16 mouse cellular contexts compared by ENCODE assay signal in the genomic region with DNA sequence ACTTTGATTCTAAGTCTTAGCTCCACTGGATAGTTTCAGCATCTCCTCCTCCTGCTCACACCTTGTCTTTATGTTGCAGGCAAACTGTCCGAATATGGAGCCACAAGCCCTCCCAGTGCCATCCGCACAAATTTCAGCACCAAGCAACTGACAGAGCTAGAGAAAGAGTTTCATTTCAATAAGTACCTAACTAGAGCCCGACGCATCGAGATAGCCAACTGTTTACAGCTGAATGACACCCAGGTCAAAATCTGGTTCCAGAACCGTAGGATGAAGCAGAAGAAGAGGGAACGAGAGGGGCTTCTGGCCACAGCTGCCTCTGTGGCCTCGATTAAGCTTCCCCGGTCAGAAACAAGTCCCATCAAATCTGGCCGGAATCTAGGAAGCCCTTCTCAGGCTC. TPM values are rescaled to one million over a fixed set of nuclear protein-coding genes. Genes with fewer than 3 reads are reported as not detected.
DNase-seq lines count a peak whose midpoint lies in the region; ATAC-seq lines count a peak whose summit lies in the region.
"Had no signal": no experiment of that assay in that cellular context is flagged by ENCODE, and none has a peak within 500 bp of the region (broad histone marks: within the 10 kb centered on the region; RNA-seq: fewer than 3 reads in every experiment).

No protein-coding gene starts in this region.

- no peak overlapping the region for H3K9ac ChIP-seq in hindbrain, embryonic 13.5 days
- no peak overlapping the region for H3K9ac ChIP-seq in hindbrain, embryonic 16.5 days (ENCODE audit: low read depth, low read length)
- no peak overlapping the region for H3K9ac ChIP-seq in neural tube, embryonic 11.5 days (ENCODE audit: low read length)
- H3K9ac ChIP-seq in neural tube, embryonic 15.5 days (replicated peaks), result no peak overlapping the region
- H3K9ac ChIP-seq: liver, embryonic 15.5 days had no signal

- peaks cover 76% of the 10 kb centered on the region for H3K27me3 ChIP-seq in hindbrain, embryonic 13.5 days
- H3K27me3 ChIP-seq in hindbrain, embryonic 16.5 days (replicated peaks; ENCODE audit: control insufficient read depth, insufficient read depth, low read length), result peaks cover 49% of the 10 kb centered on the region
- peaks cover 5% of the 10 kb centered on the region for H3K27me3 ChIP-seq in neural tube, embryonic 11.5 days (ENCODE audit: control insufficient read depth, insufficient read depth, low read length)
- peaks cover 31% of the 10 kb centered on the region for H3K27me3 ChIP-seq in neural tube, embryonic 15.5 days (replicated peaks)

- no peak overlapping the region for H3K27ac ChIP-seq in hindbrain, embryonic 13.5 days
- no peak overlapping the region for H3K27ac ChIP-seq in hindbrain, embryonic 16.5 days (ENCODE audit: low read depth, low read length)
- no peak overlapping the region for H3K27ac ChIP-seq in neural tube, embryonic 11.5 days (ENCODE audit: low read depth, low read length)
- no peak overlapping the region for H3K27ac ChIP-seq in neural tube, embryonic 15.5 days (replicated peaks)
- H3K27ac ChIP-seq: liver, embryonic 15.5 days had no signal

- peaks cover 17% of the 10 kb centered on the region for H3K4me1 ChIP-seq in hindbrain, embryonic 13.5 days (replicated peaks)
- H3K4me1 ChIP-seq in hindbrain, embryonic 16.5 days (ENCODE audit: control insufficient read depth, insufficient read depth, low read depth, low read length), result peaks cover 14% of the 10 kb centered on the region
- H3K4me1 ChIP-seq in neural tube, embryonic 11.5 days (ENCODE audit: control insufficient read depth, insufficient read depth, low read length), result peaks cover 10% of the 10 kb centered on the region
- H3K4me1 ChIP-seq in neural tube, embryonic 15.5 days, result peaks cover 25% of the 10 kb centered on the region

- peak overlapping the region; percentile 56 for H3K4me3 ChIP-seq in hindbrain, embryonic 13.5 days
- H3K4me3 ChIP-seq in hindbrain, embryonic 16.5 days (ENCODE audit: low read length), result no peak overlapping the region
- H3K4me3 ChIP-seq in neural tube, embryonic 11.5 days (ENCODE audit: low read depth, low read length), result peak overlapping the region; percentile 49
- H3K4me3 ChIP-seq in neural tube, embryonic 15.5 days (replicated peaks), result peak overlapping the region; percentile 62
- H3K4me3 ChIP-seq: liver, embryonic 15.5 days; myocyte had no signal

- no peak for ATAC-seq in hindbrain, embryonic 13.5 days (ENCODE audit: low FRiP score)
- no peak for ATAC-seq in hindbrain, embryonic 16.5 days
- no peak for ATAC-seq in neural tube, embryonic 11.5 days (ENCODE audit: insufficient read depth, low FRiP score, low TSS enrichment)
- no peak for ATAC-seq in neural tube, embryonic 15.5 days (ENCODE audit: low FRiP score)
- ATAC-seq: forebrain, embryonic 16.5 days had no signal

- H3K36me3 ChIP-seq in hindbrain, embryonic 13.5 days, result no peaks in the 10 kb centered on the region
- H3K36me3 ChIP-seq in hindbrain, embryonic 16.5 days (ENCODE audit: control insufficient read depth, insufficient read depth, low read length), result no peaks in the 10 kb centered on the region
- H3K36me3 ChIP-seq in neural tube, embryonic 11.5 days (ENCODE audit: control insufficient read depth, insufficient read depth, low read length), result no peaks in the 10 kb centered on the region
- H3K36me3 ChIP-seq in neural tube, embryonic 15.5 days, result no peaks in the 10 kb centered on the region
- H3K36me3 ChIP-seq: liver, embryonic 15.5 days had no signal

- peak overlapping the region; percentile 93; the same call in 1 of the 2 replicates for H3K4me2 ChIP-seq in hindbrain, embryonic 13.5 days
- H3K4me2 ChIP-seq in hindbrain, embryonic 16.5 days (ENCODE audit: low read length), result no peak overlapping the region; the same call in 1 of the 2 replicates
- peak overlapping the region; percentile 85; the same call in 1 of the 2 replicates for H3K4me2 ChIP-seq in neural tube, embryonic 11.5 days (ENCODE audit: low read depth)
- H3K4me2 ChIP-seq in neural tube, embryonic 15.5 days, result peak overlapping the region; percentile 94

- H3K9me3 ChIP-seq in hindbrain, embryonic 13.5 days, result no peaks in the 10 kb centered on the region
- no peaks in the 10 kb centered on the region for H3K9me3 ChIP-seq in hindbrain, embryonic 16.5 days (ENCODE audit: control insufficient read depth, low read length)
- no peaks in the 10 kb centered on the region for H3K9me3 ChIP-seq in neural tube, embryonic 11.5 days (ENCODE audit: control insufficient read depth, low read length)
- no peaks in the 10 kb centered on the region for H3K9me3 ChIP-seq in neural tube, embryonic 15.5 days (replicated peaks)
- H3K9me3 ChIP-seq: liver, embryonic 15.5 days had no signal

- peak; percentile 29 for DNase-seq in embryo, embryonic 9.5 days (ENCODE audit: extremely low spot score)
- DNase-seq in embryo, embryonic 11 days, result no peak
- no peak for DNase-seq in neural tube, embryonic 11.5 days (ENCODE audit: low spot score)
- no peak for DNase-seq in neural tube, embryonic 10.5 days (ENCODE audit: extremely low spot score, low spot score)
- DNase-seq in adipocyte (ENCODE audit: low spot score), result no peak
- DNase-seq: cerebellum, adult 18-20 months; kidney, postnatal 36 days; left cerebral cortex, postnatal 4 days; lung, postnatal 10 days; right cerebral cortex, postnatal 25 days had no signal

- WGBS in hindbrain, embryonic 13.5 days, result 60% methylated on average over 10 of the region's 10 CpGs
- WGBS in hindbrain, embryonic 16.5 days, result 60% methylated on average over 10 of the region's 10 CpGs
- 47% methylated on average over 10 of the region's 10 CpGs for WGBS in neural tube, embryonic 11.5 days
- WGBS in neural tube, embryonic 15.5 days, result 54% methylated on average over 10 of the region's 10 CpGs

RNA-seq across cellular contexts. Expression of a gene that starts 1.2 kb away (rescaled TPM):
- 1.6 and 2.5 TPM in 2 replicates for polyA plus RNA-seq in hindbrain, embryonic 13.5 days (2015; fragmentation: Nextera tagmentation; extraction: Ambion mirVana)
- 1.1 and 1.3 TPM in 2 replicates for polyA plus RNA-seq in hindbrain, embryonic 16.5 days (2015; fragmentation: Nextera tagmentation; extraction: Ambion mirVana)
- polyA plus RNA-seq in neural tube, embryonic 11.5 days (2014; fragmentation: Nextera tagmentation; extraction: Ambion mirVana), result 9.0 and 9.8 TPM in 2 replicates
- 1.7 and 2.1 TPM in 2 replicates for polyA plus RNA-seq in neural tube, embryonic 15.5 days (2015; fragmentation: Nextera tagmentation; extraction: Ambion mirVana)
- polyA plus RNA-seq: forebrain, embryonic 16.5 days; myocyte had no signal

RNA-seq across cellular contexts. Expression of a gene that starts 37.4 kb away (rescaled TPM):
- 1.3 and 1.5 TPM in 2 replicates for polyA plus RNA-seq in hindbrain, embryonic 13.5 days (2015; fragmentation: Nextera tagmentation; extraction: Ambion mirVana)
- polyA plus RNA-seq in hindbrain, embryonic 16.5 days (2015; fragmentation: Nextera tagmentation; extraction: Ambion mirVana), result 0.45 and 0.72 TPM in 2 replicates
- polyA plus RNA-seq in neural tube, embryonic 11.5 days (2014; fragmentation: Nextera tagmentation; extraction: Ambion mirVana), result 3.9 and 5.5 TPM in 2 replicates
- 0.96 and 2.0 TPM in 2 replicates for polyA plus RNA-seq in neural tube, embryonic 15.5 days (2015; fragmentation: Nextera tagmentation; extraction: Ambion mirVana)
- polyA plus RNA-seq: forebrain, embryonic 16.5 days; liver, embryonic 15.5 days; myocyte had no signal

RNA-seq across cellular contexts. Expression of a gene that starts 52.2 kb away (rescaled TPM):
- polyA plus RNA-seq in hindbrain, embryonic 13.5 days (2015; fragmentation: Nextera tagmentation; extraction: Ambion mirVana), result 4.1 and 4.2 TPM in 2 replicates
- polyA plus RNA-seq in hindbrain, embryonic 16.5 days (2015; fragmentation: Nextera tagmentation; extraction: Ambion mirVana), result 2.2 and 2.3 TPM in 2 replicates
- 9.2 and 11.2 TPM in 2 replicates for polyA plus RNA-seq in neural tube, embryonic 11.5 days (2014; fragmentation: Nextera tagmentation; extraction: Ambion mirVana)
- polyA plus RNA-seq in neural tube, embryonic 15.5 days (2015; fragmentation: Nextera tagmentation; extraction: Ambion mirVana), result 4.3 and 4.5 TPM in 2 replicates
- polyA plus RNA-seq: forebrain, embryonic 16.5 days; liver, embryonic 15.5 days; myocyte had no signal

RNA-seq across cellular contexts. Expression of a gene that starts 52.2 kb away (rescaled TPM):
- 76.0 and 82.5 TPM in 2 replicates for polyA plus RNA-seq in hindbrain, embryonic 13.5 days (2015; fragmentation: Nextera tagmentation; extraction: Ambion mirVana)
- 43.8 and 48.0 TPM in 2 replicates for polyA plus RNA-seq in hindbrain, embryonic 16.5 days (2015; fragmentation: Nextera tagmentation; extraction: Ambion mirVana)
- 52.7 and 55.0 TPM in 2 replicates for polyA plus RNA-seq in neural tube, embryonic 11.5 days (2014; fragmentation: Nextera tagmentation; extraction: Ambion mirVana)
- polyA plus RNA-seq in neural tube, embryonic 15.5 days (2015; fragmentation: Nextera tagmentation; extraction: Ambion mirVana), result 14.5 and 29.1 TPM in 2 replicates
- polyA plus RNA-seq: forebrain, embryonic 16.5 days; liver, embryonic 15.5 days; myocyte had no signal

RNA-seq across cellular contexts. Expression of a gene that starts 59.6 kb away (rescaled TPM):
- polyA plus RNA-seq in hindbrain, embryonic 13.5 days (2015; fragmentation: Nextera tagmentation; extraction: Ambion mirVana), result 0.79 and 1.5 TPM in 2 replicates
- polyA plus RNA-seq in hindbrain, embryonic 16.5 days (2015; fragmentation: Nextera tagmentation; extraction: Ambion mirVana), result 0.66 and 1.1 TPM in 2 replicates
- 21.3 and 23.1 TPM in 2 replicates for polyA plus RNA-seq in neural tube, embryonic 11.5 days (2014; fragmentation: Nextera tagmentation; extraction: Ambion mirVana)
- 12.4 and 12.5 TPM in 2 replicates for polyA plus RNA-seq in neural tube, embryonic 15.5 days (2015; fragmentation: Nextera tagmentation; extraction: Ambion mirVana)
- polyA plus RNA-seq: forebrain, embryonic 16.5 days; myocyte had no signal
